ENCODE assay signal across 8 mouse cellular contexts in the genomic region with DNA sequence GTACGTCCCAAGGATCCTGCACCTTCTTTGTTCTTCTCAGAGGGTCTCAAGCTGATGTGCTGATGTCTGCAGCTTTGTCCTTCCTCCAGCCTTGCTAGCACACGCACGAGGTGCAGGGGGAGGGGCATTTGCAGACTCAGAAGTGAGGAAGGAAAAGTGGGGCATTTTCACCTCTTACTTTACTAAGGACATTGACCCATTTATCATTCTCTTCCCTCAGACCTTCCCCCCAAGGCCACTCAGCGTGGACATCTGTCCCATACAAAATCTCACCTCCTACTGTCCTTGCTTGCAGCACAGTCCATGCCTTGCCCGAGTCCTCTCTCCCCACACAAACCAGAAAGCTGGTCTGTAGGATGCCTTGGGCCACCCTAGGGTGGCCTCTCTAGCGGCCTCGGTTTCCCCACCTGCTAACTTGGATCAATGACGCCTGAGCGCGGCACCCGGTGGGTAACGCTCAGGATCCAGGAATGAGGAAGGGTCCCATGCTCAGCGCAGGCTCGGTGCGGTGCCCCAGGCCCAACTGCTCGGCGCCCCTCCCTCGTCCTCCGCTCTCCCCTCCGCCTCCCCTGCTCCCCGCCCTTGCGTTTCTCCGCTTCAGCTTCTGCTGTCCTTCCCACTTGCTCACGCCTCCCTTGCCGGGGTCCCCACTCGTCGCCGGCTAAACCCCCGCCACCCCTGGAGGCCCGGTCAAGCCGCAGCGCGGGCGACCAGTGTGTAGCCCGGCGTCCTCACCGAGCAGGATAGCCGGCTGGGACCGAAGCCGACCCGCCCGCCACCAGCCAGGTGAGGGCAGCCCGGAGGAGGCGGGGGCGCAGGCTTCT. TPM values are rescaled to one million over a fixed set of nuclear protein-coding genes. Genes with fewer than 3 reads are reported as not detected.
A peak's percentile ranks its signal among the peaks of the same experiment; 100 is the strongest.
DNase-seq lines count a peak whose midpoint lies in the region; ATAC-seq and TF ChIP-seq lines count a peak whose summit lies in the region.

A gene (plus strand): TSS at position 643 of the 824 bp plus-strand sequence.

- peak within 1 kb of the TSS; percentile 76 for H3K9ac ChIP-seq in forebrain, embryonic 12.5 days
- H3K9ac ChIP-seq in kidney, postnatal 0 days (ENCODE audit: low read depth, low read length): peak within 1 kb of the TSS; percentile 62
- no peak within 1 kb of the TSS for H3K9ac ChIP-seq in liver, postnatal 0 days (replicated peaks)
- H3K9ac ChIP-seq in stomach, postnatal 0 days (ENCODE audit: low read length): peak within 1 kb of the TSS; percentile 55

- peak; percentile 81 for ATAC-seq in forebrain, embryonic 12.5 days (ENCODE audit: low FRiP score)
- 0 out of 2 replicates have a peak, but pooled peaks have one; percentile 26 for ATAC-seq in kidney, postnatal 0 days (replicated peaks; ENCODE audit: low FRiP score, low read depth)
- ATAC-seq in liver, postnatal 0 days: no peak
- ATAC-seq in stomach, postnatal 0 days (ENCODE audit: low FRiP score, low TSS enrichment): 0 out of 2 replicates have a peak, but pooled peaks have one; percentile 19

- DNase-seq in kidney, adult 18-20 months: peak; percentile 21
- DNase-seq in kidney, adult 11 months: no peak
- DNase-seq in cerebellum, adult 11 months: peak; percentile 61
- no peak for DNase-seq in kidney, postnatal 0 days (ENCODE audit: low spot score)
- DNase-seq in liver, postnatal 0 days: no peak
- peak; percentile 41 for DNase-seq in stomach, postnatal 0 days (ENCODE audit: low spot score)
- DNase-seq in urinary bladder, adult 2 months (ENCODE audit: low spot score): no peak

- peak within 1 kb of the TSS; percentile 92 for H3K4me2 ChIP-seq in forebrain, embryonic 12.5 days
- peak within 1 kb of the TSS; percentile 99 for H3K4me2 ChIP-seq in kidney, postnatal 0 days (ENCODE audit: low read length)
- H3K4me2 ChIP-seq in liver, postnatal 0 days (ENCODE audit: low read depth, low read length): peak within 1 kb of the TSS; percentile 76
- peak within 1 kb of the TSS; percentile 88 for H3K4me2 ChIP-seq in stomach, postnatal 0 days (replicated peaks; ENCODE audit: low read depth)

- H3K9me3 ChIP-seq in forebrain, embryonic 12.5 days: no peaks in the 10 kb centered on the region
- H3K9me3 ChIP-seq in kidney, postnatal 0 days (replicated peaks; ENCODE audit: low read length): peaks cover 3% of the 10 kb centered on the region; the same call in 1 of the 2 replicates
- H3K9me3 ChIP-seq in liver, postnatal 0 days (ENCODE audit: low read length): peaks cover 6% of the 10 kb centered on the region
- no peaks in the 10 kb centered on the region for H3K9me3 ChIP-seq in stomach, postnatal 0 days (ENCODE audit: control insufficient read depth, low read length)

- peak within 1 kb of the TSS; percentile 75 for H3K27ac ChIP-seq in forebrain, embryonic 12.5 days
- no peak within 1 kb of the TSS for H3K27ac ChIP-seq in kidney, postnatal 0 days
- H3K27ac ChIP-seq in liver, postnatal 0 days (ENCODE audit: low read depth): no peak within 1 kb of the TSS
- H3K27ac ChIP-seq in stomach, postnatal 0 days (replicated peaks): no peak within 1 kb of the TSS

- H3K36me3 ChIP-seq in forebrain, embryonic 12.5 days (replicated peaks): no peaks in the 10 kb centered on the region
- no peaks in the 10 kb centered on the region for H3K36me3 ChIP-seq in kidney, postnatal 0 days (ENCODE audit: insufficient read depth, low read length)
- no peaks in the 10 kb centered on the region for H3K36me3 ChIP-seq in liver, postnatal 0 days (replicated peaks; ENCODE audit: insufficient read depth, low read length)
- H3K36me3 ChIP-seq in stomach, postnatal 0 days (ENCODE audit: control insufficient read depth, insufficient read depth, low read length): no peaks in the 10 kb centered on the region

- no peak for TF ChIP-seq EP300 in liver, postnatal 0 days (IDR thresholded peaks at IDR 0.05; ENCODE audit: low read depth)
- no peak for TF ChIP-seq EP300 in stomach, postnatal 0 days (optimal IDR thresholded peaks at IDR 0.05)

- no peak for TF ChIP-seq CTCF in kidney, postnatal 0 days (IDR thresholded peaks at IDR 0.05; ENCODE audit: low read depth)
- TF ChIP-seq CTCF in liver, postnatal 0 days (IDR thresholded peaks at IDR 0.05; ENCODE audit: low read depth): no peak
- TF ChIP-seq CTCF in stomach, postnatal 0 days (IDR thresholded peaks at IDR 0.05; ENCODE audit: low read depth): no peak

- H3K4me3 ChIP-seq in forebrain, embryonic 12.5 days (replicated peaks): peak within 1 kb of the TSS; percentile 58
- peak within 1 kb of the TSS; percentile 49 for H3K4me3 ChIP-seq in kidney, postnatal 0 days (replicated peaks; ENCODE audit: low read depth, low read length)
- H3K4me3 ChIP-seq in liver, postnatal 0 days (ENCODE audit: low read depth, low read length): peak within 1 kb of the TSS; percentile 38
- H3K4me3 ChIP-seq in stomach, postnatal 0 days (ENCODE audit: low read depth, low read length): peak within 1 kb of the TSS; percentile 42

- peaks cover 35% of the 10 kb centered on the region for H3K4me1 ChIP-seq in forebrain, embryonic 12.5 days
- peaks cover 15% of the 10 kb centered on the region; the same call in 1 of the 2 replicates for H3K4me1 ChIP-seq in kidney, postnatal 0 days (replicated peaks; ENCODE audit: insufficient read depth, low read length)
- H3K4me1 ChIP-seq in liver, postnatal 0 days (ENCODE audit: insufficient read depth): peaks cover 21% of the 10 kb centered on the region
- 0 out of 2 replicates have a peak, but pooled peaks cover 4% of the 10 kb centered on the region for H3K4me1 ChIP-seq in stomach, postnatal 0 days (replicated peaks; ENCODE audit: control insufficient read depth, insufficient read depth)

- 1% methylated on average over 45 of the region's 45 CpGs for WGBS in forebrain, embryonic 12.5 days
- 1% methylated on average over 45 of the region's 45 CpGs for WGBS in kidney, postnatal 0 days
- WGBS in liver, postnatal 0 days (ENCODE audit: insufficient replicate concordance): 3% methylated on average over 39 of the region's 45 CpGs
- 2% methylated on average over 43 of the region's 45 CpGs for WGBS in stomach, postnatal 0 days

- H3K27me3 ChIP-seq in forebrain, embryonic 12.5 days: peaks cover 64% of the 10 kb centered on the region
- peaks cover 20% of the 10 kb centered on the region; the same call in 1 of the 2 replicates for H3K27me3 ChIP-seq in kidney, postnatal 0 days (ENCODE audit: insufficient read depth, low read length)
- H3K27me3 ChIP-seq in liver, postnatal 0 days (ENCODE audit: insufficient read depth, low read length): peaks cover 66% of the 10 kb centered on the region
- no peaks in the 10 kb centered on the region for H3K27me3 ChIP-seq in stomach, postnatal 0 days (ENCODE audit: control insufficient read depth, insufficient read depth, low read length)

RNA-seq across cellular contexts. Expression of the gene that starts here (rescaled TPM):
- 15.9 and 28.0 TPM in 2 replicates for polyA plus RNA-seq in forebrain, embryonic 12.5 days (2016; fragmentation: Nextera tagmentation; extraction: Ambion mirVana)
- polyA plus RNA-seq in kidney, postnatal 0 days (2015; fragmentation: Nextera tagmentation; extraction: Ambion mirVana): 23.0 and 28.0 TPM in 2 replicates
- 2.9 and 3.1 TPM in 2 replicates for polyA plus RNA-seq in liver, postnatal 0 days (2015; fragmentation: Nextera tagmentation; extraction: Ambion mirVana)
- polyA plus RNA-seq in stomach, postnatal 0 days (2015; fragmentation: Nextera tagmentation; extraction: Ambion mirVana): 19.4 and 20.7 TPM in 2 replicates
- polyA plus RNA-seq in urinary bladder, adult 2 months (2012; rRNA removed): 4.9 and 7.2 TPM in 2 replicates

Comparison
In these comparisons a context has a peak if more than half of its experiments do, and no peak if none do; other contexts are left out.
1. DNase-seq: peak in kidney, adult 18-20 months (single experiment), cerebellum, adult 11 months (single experiment) and stomach, postnatal 0 days (single experiment); none in kidney, adult 11 months (single experiment), kidney, postnatal 0 days (single experiment), liver, postnatal 0 days (single experiment) and urinary bladder, adult 2 months (single experiment).
2. Peak in every context shown above with its lines, with median percentiles within 50 percentile points of each other: H3K4me2 ChIP-seq and H3K4me3 ChIP-seq.